Mouse (Mus musculus): ENCODE results near the gene Cd274. TPM values are rescaled to one million over a fixed set of nuclear protein-coding genes. Genes with fewer than 3 reads are reported as not detected.

Cd274 gene
- total RNA-seq (2021): 1 to 10 TPM in 1 of 2 experiments, under 1 TPM in 1; 0.76 to 1.1 TPM
- long read RNA-seq, experiment 1: 0 reads
- long read RNA-seq, experiment 2, partial matches to known transcripts: 0 of 2 reads
- long read RNA-seq, experiment 2, other reads (novel, unspliced or antisense): 0 of 2 reads

- DNase-seq (ENCODE audit: low spot score in 2 of 2): peak; percentile 39 to 71
These were observed at the start of gene Cd274, which contains the start of gene Plgrkt for GRCm38 (mm10) chr19:29366969-29367622. Cd274 (plus strand) TSS chr19:29367455. Plgrkt (minus strand) TSS chr19:29367390.

DNA sequence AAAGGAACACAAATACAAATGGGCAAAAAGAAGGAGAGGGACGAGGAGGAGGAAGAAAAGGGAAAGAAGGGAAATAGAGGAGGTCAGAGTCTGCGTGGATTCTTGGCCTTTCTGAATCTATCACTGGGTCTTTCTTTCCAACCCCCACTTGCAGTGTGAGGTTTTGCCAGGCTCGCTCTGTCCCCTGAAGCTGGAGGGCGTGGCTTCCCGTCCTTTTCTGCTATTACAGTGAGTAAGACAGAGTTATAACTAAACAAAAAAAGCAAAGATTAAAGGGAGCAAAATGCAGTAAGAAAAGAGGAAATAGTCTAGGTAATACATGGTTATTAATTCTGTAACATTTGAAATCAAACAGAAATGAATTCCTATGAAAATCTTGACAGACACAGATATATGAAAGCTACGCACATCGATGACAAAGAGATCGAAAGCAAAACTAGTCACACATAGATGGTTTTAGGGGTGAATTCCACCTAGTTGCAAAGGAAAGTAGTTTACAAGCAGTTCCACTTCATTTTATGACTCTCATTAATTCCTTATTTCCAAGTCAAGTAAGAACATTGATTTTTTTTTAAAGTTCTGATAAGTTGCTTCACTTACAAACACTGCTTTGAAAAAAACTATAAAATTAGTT, 43.7 kb upstream of the Cd274 start:
- DNase-seq (ENCODE audit: low spot score in 2 of 2): no peak

GRCm38 (mm10) chr19:29325053-29325851, 42.0 kb upstream of the Cd274 start, which contains the start of gene Insl6:
Insl6 (minus strand) TSS chr19:29325356.
- DNase-seq (ENCODE audit: low spot score in 2 of 2): peak; percentile 56 to 81

- DNase-seq (ENCODE audit: low spot score in 2 of 2): no peak
These were observed 41.4 kb upstream of the Cd274 start for GRCm38 (mm10) chr19:29325852-29326180.

GRCm38 (mm10) chr19:29326396-29326795, 40.9 kb upstream of the Cd274 start:
- no peak for DNase-seq (ENCODE audit: low spot score in 2 of 2)

- DNase-seq (ENCODE audit: low spot score in 2 of 2): no peak
These were observed 40.3 kb upstream of the Cd274 start for GRCm38 (mm10) chr19:29326822-29327552.

DNA sequence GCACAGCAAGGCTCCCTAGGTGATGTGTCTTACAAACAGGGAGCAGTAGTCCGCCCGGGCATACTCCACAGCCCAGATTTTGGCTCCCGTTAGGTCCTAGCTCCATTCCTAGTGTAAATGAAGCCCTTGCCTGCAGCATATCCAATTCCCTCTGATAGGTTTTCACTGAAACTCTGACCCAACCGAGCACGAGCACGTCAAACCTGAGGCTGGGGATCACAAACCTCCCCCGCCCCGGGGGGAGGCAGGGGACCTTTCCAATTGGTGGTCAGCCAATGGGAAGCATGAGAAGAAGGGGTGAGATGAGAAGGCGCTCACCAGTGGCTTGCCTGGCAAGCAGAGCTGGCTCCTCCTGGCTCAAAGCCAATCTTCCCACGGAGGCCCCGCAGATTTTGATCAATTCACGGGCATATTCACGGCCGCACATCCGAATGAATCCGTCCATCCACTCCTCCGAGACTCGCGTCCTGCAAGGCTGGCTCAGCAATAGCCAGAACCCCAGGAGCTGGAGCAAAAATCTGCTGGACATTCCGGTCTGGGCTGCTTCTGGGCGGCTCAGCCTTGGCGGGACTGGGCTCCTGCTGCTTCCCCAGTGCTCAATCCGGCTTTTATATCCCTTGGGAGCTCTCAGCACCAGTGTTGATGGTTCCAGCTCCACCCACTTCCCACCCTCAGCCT, 33.0 kb upstream of the Cd274 start, which contains the start of gene Rln1:
Rln1 (minus strand) TSS at position 603 of the 678 bp plus-strand sequence.
- no peak for DNase-seq (ENCODE audit: low spot score in 2 of 2)

- DNase-seq (ENCODE audit: low spot score in 2 of 2): no peak
These were observed 30.6 kb upstream of the Cd274 start for GRCm38 (mm10) chr19:29336624-29337023.

DNA sequence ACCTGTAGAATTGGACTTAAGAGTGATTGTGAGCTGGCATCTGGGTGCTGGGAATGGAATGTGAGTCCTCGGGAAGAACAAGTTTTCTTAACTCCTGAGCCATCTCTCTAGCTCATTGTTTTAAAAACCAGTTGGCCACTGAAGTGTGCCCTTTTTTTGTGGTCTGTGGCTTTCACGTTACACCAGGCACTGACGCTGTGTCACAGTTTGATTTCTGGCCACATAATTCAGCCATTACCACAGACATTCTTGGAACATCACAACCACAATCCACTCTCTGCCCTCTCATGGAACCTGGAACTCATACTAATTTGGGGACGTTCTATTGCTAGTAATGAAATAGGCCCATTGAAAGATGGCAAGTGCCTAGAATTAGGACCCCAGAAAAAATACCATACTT, 26.2 kb upstream of the Cd274 start:
- no peak for DNase-seq (ENCODE audit: low spot score in 2 of 2)

- no peak for DNase-seq (ENCODE audit: low spot score in 2 of 2)
These were observed 25.0 kb upstream of the Cd274 start for GRCm38 (mm10) chr19:29342281-29342680.

- DNase-seq (ENCODE audit: low spot score in 2 of 2): no peak
These were observed 22.4 kb upstream of the Cd274 start for GRCm38 (mm10) chr19:29344868-29345267.

GRCm38 (mm10) chr19:29345636-29346035, 21.6 kb upstream of the Cd274 start:
- no peak for DNase-seq (ENCODE audit: low spot score in 2 of 2)

- DNase-seq (ENCODE audit: low spot score in 2 of 2): no peak
These were observed 16.3 kb upstream of the Cd274 start for GRCm38 (mm10) chr19:29350991-29351390.

DNA sequence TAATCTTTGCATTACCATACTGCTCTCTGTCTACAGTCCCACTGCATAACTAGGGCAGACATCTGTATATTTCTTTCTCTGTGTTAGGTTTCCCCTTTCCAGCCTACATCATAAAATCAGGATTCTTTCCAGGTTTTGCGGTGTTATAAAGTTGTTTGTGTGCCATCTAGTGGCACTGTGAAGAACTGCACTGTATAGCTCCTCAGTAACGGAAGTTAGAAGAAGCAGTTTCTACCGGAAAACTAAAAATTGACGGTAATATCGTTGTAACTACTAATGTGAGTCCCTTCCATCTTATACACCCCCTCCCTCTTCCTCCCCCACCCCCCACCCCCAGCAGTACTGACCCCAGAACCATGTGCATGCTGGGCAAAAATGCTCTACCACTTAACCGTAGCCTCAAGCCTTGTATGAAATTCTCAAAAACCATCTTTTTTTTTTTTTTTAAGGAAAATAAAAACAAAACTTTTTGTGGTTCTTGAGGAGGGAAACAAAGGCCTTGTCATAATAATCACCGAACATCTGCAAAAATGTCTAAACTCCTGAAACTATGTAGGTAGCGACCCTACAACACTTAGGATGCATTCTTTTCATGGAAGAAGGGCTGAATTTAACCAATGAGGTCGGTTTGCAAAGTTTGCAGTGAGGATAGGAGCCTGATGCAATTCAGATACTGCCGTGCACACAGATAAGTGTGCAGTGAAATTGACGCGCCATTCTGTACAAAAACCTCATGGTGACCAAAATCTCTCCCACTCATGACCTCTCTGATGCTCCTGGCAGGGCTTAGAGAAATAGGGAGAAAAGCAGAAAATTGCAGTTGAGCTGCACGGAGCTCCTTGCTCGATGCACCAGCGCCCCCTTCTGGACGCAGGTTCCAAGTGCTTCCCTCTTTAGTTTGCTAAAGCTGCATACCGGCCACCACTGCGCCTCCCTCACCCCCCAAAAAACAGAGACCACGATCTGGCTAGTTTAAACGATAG, 12.1 kb upstream of the Cd274 start:
- DNase-seq (ENCODE audit: low spot score in 2 of 2): peak; percentile 86 to 92

DNA sequence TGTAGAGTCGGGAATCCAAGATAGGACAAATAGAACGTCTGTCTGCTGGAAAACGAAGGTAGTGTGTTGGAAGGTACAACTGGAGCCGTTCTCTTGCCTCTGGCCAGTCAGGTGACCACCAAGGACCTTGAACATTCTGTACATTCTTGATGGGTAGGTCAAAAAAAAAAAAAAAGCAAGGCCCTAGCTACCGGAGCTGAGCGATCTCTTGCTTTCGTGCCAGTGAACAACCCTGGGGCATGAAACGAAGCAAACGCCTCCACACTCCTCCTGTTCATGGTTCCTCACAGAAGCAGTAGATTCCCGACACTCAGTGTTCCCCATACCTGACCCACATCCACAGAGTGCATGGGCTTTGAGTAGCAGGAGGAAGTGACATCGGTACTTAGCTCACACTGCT, 11.0 kb upstream of the Cd274 start:
- no peak for DNase-seq (ENCODE audit: low spot score in 2 of 2)

GRCm38 (mm10) chr19:29360251-29360650, 7.0 kb upstream of the Cd274 start:
- no peak for DNase-seq (ENCODE audit: low spot score in 2 of 2)

GRCm38 (mm10) chr19:29361468-29362130, 5.7 kb upstream of the Cd274 start:
- DNase-seq (ENCODE audit: low spot score in 2 of 2): peak; percentile 71 to 89

DNA sequence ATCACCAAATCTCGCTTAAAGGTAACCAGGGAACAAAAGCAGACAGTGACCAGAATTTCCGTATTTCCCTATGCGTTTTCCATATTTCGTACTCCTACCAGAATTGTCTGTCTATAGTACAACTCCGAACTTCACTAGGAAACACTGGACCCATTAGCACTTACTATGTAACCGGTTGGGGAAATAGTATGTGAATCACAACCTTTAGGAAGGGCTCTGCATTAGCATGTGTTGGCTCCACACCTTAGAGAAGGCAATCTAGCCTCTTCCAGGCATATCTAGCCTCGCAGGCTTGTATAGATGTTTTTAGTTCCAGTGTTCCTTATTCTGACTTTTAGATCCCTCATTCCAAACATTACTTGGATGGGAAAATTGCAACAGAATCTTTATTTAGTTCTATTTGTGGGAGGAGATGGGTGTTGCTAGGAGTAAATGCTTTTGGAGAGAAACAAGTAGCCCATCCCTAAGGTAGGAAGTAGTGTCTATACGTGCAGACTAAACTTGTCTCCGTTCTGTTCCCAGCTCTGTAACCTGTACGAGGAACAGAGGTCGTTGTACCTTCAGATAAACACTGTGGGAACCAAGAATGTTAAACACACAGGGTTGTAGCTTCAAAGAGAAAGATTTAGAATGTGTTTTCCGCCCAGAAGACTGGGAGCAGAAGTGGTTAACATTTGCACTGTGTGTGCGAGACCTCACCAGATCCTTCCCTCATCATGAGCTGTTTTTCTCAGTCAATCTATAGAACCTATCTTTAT, 4.9 kb upstream of the Cd274 start:
- no peak for DNase-seq (ENCODE audit: low spot score in 2 of 2)
